Mouse (Mus musculus) midbrain, embryonic 16.5 days (tissue): ENCODE results near the gene Bmp2k. TPM values are rescaled to one million over a fixed set of nuclear protein-coding genes. Genes with fewer than 3 reads are reported as not detected.

ENCODE experiments used
- ATAC-seq: fragments of 200-750 bp; cut with Nextera tagmentation; 2 replicates; pipeline ENCODE4 v1.8.0; 2017; ENCODE audit warnings: moderate TSS enrichment
- H3K27ac ChIP-seq: fragments of 300-500 bp; sonication (generic); 2 replicates; pipeline ENCODE4 v1.5.1; 2014; ENCODE audit warnings: mild to moderate bottlenecking, low read length, mixed read lengths
- H3K27me3 ChIP-seq: fragments of 300-500 bp; sonication (generic); 2 replicates; pipeline ENCODE4 v1.6.1; 2014; ENCODE audit warnings: low read depth, low read length, mixed read lengths; ENCODE audit not compliant: control insufficient read depth, insufficient read depth
- H3K36me3 ChIP-seq: fragments of 300-500 bp; sonication (generic); 2 replicates; pipeline ENCODE4 v1.6.1; 2014; ENCODE audit warnings: mild to moderate bottlenecking, low read length, moderate library complexity, mixed read lengths; ENCODE audit not compliant: control insufficient read depth, insufficient read depth
- H3K4me1 ChIP-seq: fragments of 300-500 bp; sonication (generic); 2 replicates; pipeline ENCODE4 v1.6.1; 2014; ENCODE audit warnings: mild to moderate bottlenecking, low read length, mixed read lengths; ENCODE audit not compliant: control insufficient read depth, insufficient read depth
- H3K4me2 ChIP-seq: fragments of 300-500 bp; sonication (generic); 2 replicates; pipeline ENCODE4 v1.6.1; 2014; ENCODE audit warnings: mild to moderate bottlenecking, low read length, mixed read lengths
- H3K4me3 ChIP-seq: fragments of 300-500 bp; sonication (generic); 2 replicates; pipeline ENCODE4 v1.5.1; 2014; ENCODE audit warnings: low read depth, mild to moderate bottlenecking, low read length, moderate library complexity, mixed read lengths
- H3K9ac ChIP-seq: fragments of 300-500 bp; sonication (generic); 2 replicates; pipeline ENCODE4 v1.6.1; 2014; ENCODE audit warnings: low read depth, low read length, mixed read lengths
- H3K9me3 ChIP-seq: fragments of 300-500 bp; sonication (generic); replicated peaks from 2 replicates; pipeline ENCODE4 v1.6.1; 2014; ENCODE audit warnings: mild to moderate bottlenecking, low read length, mixed read lengths; ENCODE audit not compliant: control insufficient read depth, poor library complexity, severe bottlenecking
- WGBS: fragments of 180-500 bp; shearing (Covaris S2); extraction: QIAGEN DNeasy Blood & Tissue Kit; methylation state at CpG from one replicate; pipeline ENCODE4 v1.1.7; 2014; 5-methylcytosine and 5-hydroxymethylcytosine counted together
- polyA plus RNA-seq: library from polyadenylated mRNA; unstranded; fragments of >200 nt; fragmentation: Nextera tagmentation; extraction: Ambion mirVana; gene quantifications from 2 replicates; pipeline ENCODE4 v1.2.1, GENCODE M21; 2015

The Bmp2k gene
- polyA plus RNA-seq, 1 experiment from 2014 or later: 8.3 TPM

DNA sequence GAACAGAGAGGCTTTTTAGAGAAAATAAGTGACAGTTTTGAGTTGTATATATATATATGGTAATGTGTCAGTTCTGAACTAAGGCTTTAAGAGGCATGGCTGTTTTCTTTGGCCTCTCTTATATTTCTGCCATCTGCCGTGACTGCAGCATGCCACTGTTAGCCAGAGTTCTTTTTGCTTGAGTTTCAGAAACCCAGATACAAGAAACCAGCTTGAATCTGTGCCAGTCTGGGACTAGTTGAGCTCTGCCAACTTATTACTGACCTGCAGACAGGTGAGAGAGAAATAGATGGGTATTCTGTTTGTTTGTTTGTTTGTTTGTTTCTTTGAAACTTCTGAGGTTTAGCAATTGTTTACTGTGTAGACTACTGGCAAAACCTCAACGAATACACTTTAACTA is 137.8 kb downstream of the Bmp2k start:
- ATAC-seq: no peak

More for the DNA sequence above, 137.8 kb downstream of the Bmp2k start:
- Histone ChIP-seq H3K27ac (no peak overlapping the region), H3K4me3 (no peak overlapping the region), H3K4me2 (no peak overlapping the region), H3K4me1 (no peaks in the 10 kb centered on the region), H3K9me3 (no peaks in the 10 kb centered on the region), H3K9ac (no peak overlapping the region), H3K36me3 (no peaks in the 10 kb centered on the region), H3K27me3 (no peaks in the 10 kb centered on the region)
- WGBS: 95% methylated on average over 2 of the region's 2 CpGs

Other genes starting within 250 kb of the Bmp2k start
- 23.3 and 24.9 TPM in 2 replicates for gene Anxa3, start 204.3 kb upstream of the Bmp2k start, polyA plus RNA-seq
- 17.6 and 21.4 TPM in 2 replicates for gene Paqr3, start 113.9 kb downstream of the Bmp2k start, polyA plus RNA-seq